Mouse (Mus musculus) MEL (cell line): ENCODE results near the gene Safb2. TPM values are rescaled to one million over a fixed set of nuclear protein-coding genes. Genes with fewer than 3 reads are reported as not detected.

ENCODE experiments used
- DNase-seq: peaks from one replicate; pipeline ENCODE4 v3.0.0; 2011; ENCODE audit warnings: low read depth, low spot score
- H3K27ac ChIP-seq: 2 replicates; pipeline ENCODE4 v1.5.1; 2012; ENCODE audit warnings: low read depth, mild to moderate bottlenecking, control low read depth, low read length, moderate library complexity; ENCODE audit not compliant: control insufficient read depth
- H3K27me3 ChIP-seq, 2 experiments: fragments of 150-350 bp in 1 of 2; sonication (generic) in 1 of 2; 2 replicates each; pipeline ENCODE4 v1.6.1; 2012; ENCODE audit warnings: low read length in 2 of 2, mild to moderate bottlenecking in 2 of 2, improper control_type of control experiment in 1 of 2, moderate library complexity in 1 of 2; ENCODE audit not compliant: insufficient read depth in 2 of 2, control insufficient read depth in 1 of 2
- H3K36me3 ChIP-seq, 2 experiments: 2 replicates each; pipeline ENCODE4 v1.6.1; 2012 to 2014; ENCODE audit warnings: low read length in 2 of 2, improper control_type of control experiment in 1 of 2, inconsistent platforms in 1 of 2, mild to moderate bottlenecking in 1 of 2; ENCODE audit not compliant: insufficient read depth in 2 of 2, control insufficient read depth in 1 of 2
- H3K4me1 ChIP-seq, 2 experiments: fragments of 150-350 bp in 1 of 2; sonication (generic) in 1 of 2; 2 replicates each; pipeline ENCODE4 v1.6.1; 2012; ENCODE audit warnings: low read length in 2 of 2, improper control_type of control experiment in 1 of 2, mild to moderate bottlenecking in 1 of 2; ENCODE audit not compliant: insufficient read depth in 2 of 2, control insufficient read depth in 1 of 2
- H3K4me3 ChIP-seq, 2 experiments: fragments of 150-350 bp in 1 of 2; sonication (generic) in 1 of 2; 2 replicates each; pipeline ENCODE4 v1.5.1; 2012; ENCODE audit warnings: low read depth in 2 of 2, low read length in 2 of 2, mild to moderate bottlenecking in 2 of 2, moderate library complexity in 2 of 2, control low read depth in 1 of 2, improper control_type of control experiment in 1 of 2; ENCODE audit not compliant: control insufficient read depth in 1 of 2, insufficient read depth in 1 of 2
- H3K79me2 ChIP-seq: 2 replicates; pipeline ENCODE4 v1.6.1; 2012; ENCODE audit warnings: mild to moderate bottlenecking, low read length, moderate library complexity; ENCODE audit not compliant: control insufficient read depth, poor library complexity, insufficient read depth
- H3K9ac ChIP-seq: 2 replicates; pipeline ENCODE4 v1.6.1; 2012; ENCODE audit warnings: low read depth, mild to moderate bottlenecking, control low read depth, low read length, moderate library complexity; ENCODE audit not compliant: control insufficient read depth, poor library complexity, severe bottlenecking
- H3K9me3 ChIP-seq: fragments of 150-350 bp; sonication (generic); replicated peaks from 2 replicates; pipeline ENCODE4 v1.6.1; 2012; ENCODE audit warnings: mild to moderate bottlenecking, low read length, improper control_type of control experiment, moderate library complexity; ENCODE audit not compliant: insufficient read depth
- ELF1 ChIP-seq: IDR thresholded peaks from 2 replicates; pipeline ENCODE4 v1.6.1; 2014; ENCODE audit warnings: low read depth, mild to moderate bottlenecking, inconsistent platforms, low read length, improper control_type of control experiment, moderate library complexity
- EP300 ChIP-seq, 2 experiments: IDR thresholded peaks; 2 replicates each; pipeline ENCODE4 v1.6.1; 2011; ENCODE audit warnings: improper control_type of control experiment in 2 of 2, low read length in 2 of 2, low read depth in 1 of 2, mild to moderate bottlenecking in 1 of 2
- GATA1 ChIP-seq: IDR thresholded peaks from 2 replicates; pipeline ENCODE4 v1.6.1; 2011; ENCODE audit warnings: low read depth, low read length, improper control_type of control experiment
- KAT2A ChIP-seq: conservative IDR thresholded peaks from 2 replicates; pipeline ENCODE4 v1.6.1; 2012; ENCODE audit warnings: low read depth, low read length, improper control_type of control experiment, inconsistent platforms
- MAFK ChIP-seq: IDR thresholded peaks from 2 replicates; pipeline ENCODE4 v1.6.1; 2011; ENCODE audit warnings: low read depth, mild to moderate bottlenecking, low read length, improper control_type of control experiment, borderline replicate concordance
- MAX ChIP-seq: IDR thresholded peaks from 2 replicates; pipeline ENCODE4 v1.6.1; 2011; ENCODE audit warnings: low read length, improper control_type of control experiment
- MAZ ChIP-seq: IDR thresholded peaks from 2 replicates; pipeline ENCODE4 v1.6.1; 2012; ENCODE audit warnings: low read depth, mild to moderate bottlenecking, inconsistent platforms, low read length, improper control_type of control experiment
- MEF2A ChIP-seq: IDR thresholded peaks from 2 replicates; pipeline ENCODE4 v1.6.1; 2014; ENCODE audit warnings: low read depth, mild to moderate bottlenecking, inconsistent platforms, low read length, improper control_type of control experiment; ENCODE audit not compliant: poor library complexity, insufficient replicate concordance, severe bottlenecking; ENCODE audit errors: extremely low read depth
- MYC ChIP-seq: IDR thresholded peaks from 2 replicates; pipeline ENCODE4 v1.6.1; 2011; ENCODE audit warnings: low read depth, mild to moderate bottlenecking, low read length, improper control_type of control experiment, moderate library complexity
- NELFE ChIP-seq: IDR thresholded peaks from 2 replicates; pipeline ENCODE4 v1.6.1; 2011; ENCODE audit warnings: low read depth, low read length, improper control_type of control experiment
- POLR2A ChIP-seq, 2 experiments: IDR thresholded peaks; 2 replicates each; pipeline ENCODE4 v1.6.1; 2011 to 2012; ENCODE audit warnings: low read length in 2 of 2, mild to moderate bottlenecking in 2 of 2, control low read depth in 1 of 2, improper control_type of control experiment in 1 of 2, low read depth in 1 of 2, moderate library complexity in 1 of 2; ENCODE audit not compliant: control insufficient read depth in 1 of 2, insufficient read depth in 1 of 2, poor library complexity in 1 of 2
- POLR2AphosphoS2 ChIP-seq: IDR thresholded peaks from 2 replicates; pipeline ENCODE4 v1.6.1; 2011; ENCODE audit warnings: low read length, improper control_type of control experiment
- POLR2AphosphoS5 ChIP-seq: IDR thresholded peaks from 2 replicates; pipeline ENCODE4 v1.6.1; 2012; ENCODE audit warnings: low read depth, borderline replicate concordance, mild to moderate bottlenecking, inconsistent platforms, low read length, moderate library complexity, mixed read lengths
- RCOR1 ChIP-seq: IDR thresholded peaks from 2 replicates; pipeline ENCODE4 v1.6.1; 2012; ENCODE audit warnings: low read depth, mild to moderate bottlenecking, inconsistent platforms, low read length, improper control_type of control experiment
- SIN3A ChIP-seq: IDR thresholded peaks from 2 replicates; pipeline ENCODE4 v1.6.1; 2012; ENCODE audit warnings: low read length, improper control_type of control experiment, inconsistent platforms
- TAL1 ChIP-seq: IDR thresholded peaks from 2 replicates; pipeline ENCODE4 v1.6.1; 2012; ENCODE audit warnings: mild to moderate bottlenecking, inconsistent platforms, low read length, moderate library complexity, mixed read lengths
- TBP ChIP-seq: IDR thresholded peaks from 2 replicates; pipeline ENCODE4 v1.8.0; 2011; ENCODE audit warnings: low read depth, low read length, improper control_type of control experiment
- UBTF ChIP-seq: IDR thresholded peaks from 2 replicates; pipeline ENCODE4 v1.6.1; 2012; ENCODE audit warnings: low read depth, mild to moderate bottlenecking, inconsistent platforms, low read length, improper control_type of control experiment, moderate library complexity, borderline replicate concordance; ENCODE audit not compliant: insufficient read depth
- ZC3H11A ChIP-seq: IDR thresholded peaks from 2 replicates; pipeline ENCODE4 v1.6.1; 2012; ENCODE audit warnings: low read depth, mild to moderate bottlenecking, inconsistent platforms, low read length, improper control_type of control experiment
- ZKSCAN1 ChIP-seq: IDR thresholded peaks from 2 replicates; pipeline ENCODE4 v1.6.1; 2012; ENCODE audit warnings: low read depth, mild to moderate bottlenecking, inconsistent platforms, low read length, improper control_type of control experiment, moderate library complexity
- ZMIZ1 ChIP-seq: IDR thresholded peaks from 2 replicates; pipeline ENCODE4 v1.6.1; 2012; ENCODE audit warnings: low read depth, mild to moderate bottlenecking, inconsistent platforms, low read length, improper control_type of control experiment, moderate library complexity
- ZNF384 ChIP-seq: IDR thresholded peaks from 2 replicates; pipeline ENCODE4 v1.6.1; 2012; ENCODE audit warnings: low read depth, mild to moderate bottlenecking, inconsistent platforms, low read length, improper control_type of control experiment
- polyA plus RNA-seq, 2 experiments: library from polyadenylated mRNA; stranded (reverse) in 1 of 2; unstranded in 1 of 2; fragments of >175 nt in 1 of 2; fragments of >200 nt in 1 of 2; gene quantifications; 2 replicates each; pipeline versions ENCODE4 v1.2.1 to v1.2.4; 2012; ENCODE audit warnings: low replicate concordance in 2 of 2, low read depth in 1 of 2; ENCODE audit not compliant: insufficient read length in 2 of 2, insufficient read depth in 1 of 2, missing spikeins in 1 of 2
- total RNA-seq: library from RNA; depleted of rRNA; stranded (reverse); fragments of 300-350 nt; gene quantifications from 2 replicates; pipeline ENCODE4 v1.2.3, GENCODE M21; 2012

Gene Safb2
- total and polyA plus RNA-seq, 3 experiments = 61.6 to 741 (median 217) TPM

- no peak overlapping the region for H3K4me3 ChIP-seq
- peaks cover 7 to 8% of the 10 kb centered on the region in 2 experiments for H3K36me3 ChIP-seq
- no peak overlapping the region for H3K27ac ChIP-seq
Observed at GRCm38 (mm10) chr17:56607521-56608062, 23.2 kb upstream of the Safb2 start.

GRCm38 (mm10) chr17:56605431-56605830, 21.0 kb upstream of the Safb2 start:
- TF ChIP-seq POLR2A (IDR thresholded peaks at IDR 0.05; ENCODE audit: control insufficient read depth in 1 of 2, insufficient read depth in 1 of 2, low read depth in 1 of 2, low read length in 2 of 2, poor library complexity in 1 of 2) = no peak
- no peak for TF ChIP-seq ZMIZ1
- no peak for TF ChIP-seq KAT2A
- TF ChIP-seq UBTF = no peak
- TF ChIP-seq NELFE = no peak
- no peak for TF ChIP-seq EP300 (IDR thresholded peaks at IDR 0.05; ENCODE audit: low read depth in 1 of 2, low read length in 2 of 2)
- no peak for TF ChIP-seq RCOR1
- no peak for TF ChIP-seq MAX
- Histone ChIP-seq H3K36me3 (peaks cover 4 to 18% of the 10 kb centered on the region in 2 experiments), H3K27me3 (no peaks in the 10 kb centered on the region), H3K9ac (no peak overlapping the region), H3K27ac (no peak overlapping the region), H3K4me1 (peaks cover 0 to 4% of the 10 kb centered on the region in 2 experiments; a peak in 2 of 4 replicates), H3K9me3 (no peaks in the 10 kb centered on the region), H3K4me3 (no peak overlapping the region), H3K79me2 (peaks cover 17% of the 10 kb centered on the region)
- DNase-seq = no peak

More at GRCm38 (mm10) chr17:56607521-56608062, 23.2 kb upstream of the Safb2 start:
- H3K4me1 ChIP-seq = peaks cover 0 to 13% of the 10 kb centered on the region in 2 experiments; a peak in 2 of 4 replicates
- no peak overlapping the region for H3K9ac ChIP-seq
- H3K9me3 ChIP-seq = no peaks in the 10 kb centered on the region
- no peaks in the 10 kb centered on the region for H3K27me3 ChIP-seq
- no peak for DNase-seq
- TF ChIP-seq ZNF384 (no peak), ZC3H11A (no peak), MAFK (no peak), RCOR1 (no peak), ZMIZ1 (no peak; the same call in 1 of the 2 replicates), MAX (no peak), UBTF (no peak), POLR2AphosphoS5 (no peak), ELF1 (no peak), TAL1 (no peak), GATA1 (no peak), ZKSCAN1 (no peak), TBP (no peak), MEF2A (no peak), MAZ (no peak), EP300 (IDR thresholded peaks at IDR 0.05; ENCODE audit: low read depth in 1 of 2, low read length in 2 of 2) (no peak), POLR2AphosphoS2 (no peak), SIN3A (no peak), MYC (no peak)
- TF ChIP-seq, all 39 proteins: peak for 0
- peaks cover 17% of the 10 kb centered on the region for H3K79me2 ChIP-seq
